Mouse (Mus musculus) myocyte (in vitro differentiated cells): ENCODE data around the gene Myh9.

ENCODE experiments used
- E2F4 ChIP-seq: IDR thresholded peaks from one replicate; pipeline ENCODE4 v1.6.1; 2011; ENCODE audit warnings: mild to moderate bottlenecking, control low read depth, moderate library complexity; ENCODE audit not compliant: insufficient read depth
- MYOD1 ChIP-seq, 3 experiments: IDR thresholded peaks; one replicate each; pipeline ENCODE4 v1.6.1; 2011; ENCODE audit warnings: control low read depth in 2 of 3, low read depth in 2 of 3, mild to moderate bottlenecking in 2 of 3, moderate library complexity in 1 of 3; ENCODE audit not compliant: insufficient read length in 2 of 3, control insufficient read depth in 1 of 3
- POLR2A ChIP-seq: IDR thresholded peaks from one replicate; pipeline ENCODE4 v1.6.1; 2011; ENCODE audit warnings: low read depth, mild to moderate bottlenecking, control low read depth, moderate library complexity; ENCODE audit not compliant: insufficient read length
- POLR2AphosphoS2 ChIP-seq: IDR thresholded peaks from one replicate; pipeline ENCODE4 v1.6.1; 2011; ENCODE audit warnings: low read depth, control low read depth; ENCODE audit not compliant: insufficient read length
- SRF ChIP-seq: IDR thresholded peaks from one replicate; pipeline ENCODE4 v1.6.1; 2011; ENCODE audit warnings: low read depth; ENCODE audit not compliant: control insufficient read depth, insufficient read length

DNA sequence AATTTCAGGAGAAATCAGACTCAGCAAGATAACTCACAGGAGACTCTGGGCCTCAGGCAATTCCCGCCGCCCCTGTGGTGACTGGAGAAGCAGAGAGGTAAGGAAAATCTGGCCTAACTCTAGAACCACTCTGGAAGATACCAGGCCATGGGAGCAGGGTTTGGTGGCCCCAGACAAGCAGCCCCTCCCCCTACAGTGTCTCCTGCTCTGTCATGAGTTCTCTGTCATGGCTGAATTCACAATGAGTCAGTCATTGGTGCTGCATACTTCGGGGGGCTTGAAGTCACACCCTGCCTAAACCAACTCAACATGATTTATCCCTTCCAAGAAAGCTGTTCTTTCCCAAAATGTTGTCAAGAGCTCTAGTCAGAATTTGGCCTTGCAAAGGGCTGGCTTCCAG lies 18.3 kb downstream of the Myh9 start:
- TF ChIP-seq SRF (no peak), POLR2A (no peak), POLR2AphosphoS2 (no peak), MYOD1 (IDR thresholded peaks at IDR 0.05; ENCODE audit: control insufficient read depth in 1 of 3, insufficient read length in 2 of 3, low read depth in 2 of 3) (no peak), E2F4 (no peak)
